Mouse (Mus musculus): Measurements from ENCODE around the gene Ccer2.

GRCm38 (mm10) chr7:28741368-28741708 lies 14.6 kb upstream of the Ccer2 start:
- TF ChIP-seq CTCF (IDR thresholded peaks at IDR 0.05; ENCODE audit: insufficient read depth, low read length), result no peak
- TF ChIP-seq POLR2A (IDR thresholded peaks at IDR 0.05; ENCODE audit: borderline replicate concordance, extremely low read depth, low read depth, low read length), result no peak

Measured in lung, adult 2 months (tissue).